Mouse (Mus musculus): ENCODE measurements around the gene Gbx1. TPM values are rescaled to one million over a fixed set of nuclear protein-coding genes. Genes with fewer than 3 reads are reported as not detected.

The Gbx1 gene
- polyA plus RNA-seq, 1 experiment from 2014 or later = not detected

- no peak overlapping the region for H3K9ac ChIP-seq
- WGBS = 72% methylated on average over 16 of the region's 16 CpGs
- no peak overlapping the region for H3K4me3 ChIP-seq (replicated peaks)
- no peaks in the 10 kb centered on the region for H3K9me3 ChIP-seq (replicated peaks)
- no peak for ATAC-seq (ENCODE audit: insufficient number of reproducible peaks, low FRiP score, low TSS enrichment, low read depth)
- no peaks in the 10 kb centered on the region for H3K27me3 ChIP-seq
- no peaks in the 10 kb centered on the region; the same call in 1 of the 2 replicates for H3K4me1 ChIP-seq
- H3K4me2 ChIP-seq (replicated peaks) = no peak overlapping the region
- peaks cover 87% of the 10 kb centered on the region for H3K36me3 ChIP-seq
- no peak overlapping the region for H3K27ac ChIP-seq (replicated peaks)
Observed at GRCm38 (mm10) chr5:24492546-24493285, 34.3 kb downstream of the Gbx1 start.

- WGBS = 83% methylated on average over 14 of the region's 14 CpGs
- no peak overlapping the region for H3K4me2 ChIP-seq (replicated peaks)
- no peaks in the 10 kb centered on the region for H3K4me1 ChIP-seq
- ATAC-seq (ENCODE audit: insufficient number of reproducible peaks, low FRiP score, low TSS enrichment, low read depth) = no peak
- H3K36me3 ChIP-seq = peaks cover 87% of the 10 kb centered on the region
- no peak overlapping the region for H3K4me3 ChIP-seq (replicated peaks)
- no peaks in the 10 kb centered on the region for H3K9me3 ChIP-seq (replicated peaks)
- H3K9ac ChIP-seq = no peak overlapping the region
- no peaks in the 10 kb centered on the region for H3K27me3 ChIP-seq
- H3K27ac ChIP-seq (replicated peaks) = no peak overlapping the region
Observed at GRCm38 (mm10) chr5:24490413-24490920, 36.5 kb downstream of the Gbx1 start.

GRCm38 (mm10) chr5:24486738-24487137 lies 40.3 kb downstream of the Gbx1 start:
- peaks cover 79% of the 10 kb centered on the region for H3K36me3 ChIP-seq
- 82% methylated on average over 5 of the region's 5 CpGs for WGBS
- ATAC-seq (ENCODE audit: insufficient number of reproducible peaks, low FRiP score, low TSS enrichment, low read depth) = no peak
- H3K27ac ChIP-seq (replicated peaks) = no peak overlapping the region
- no peak overlapping the region for H3K4me2 ChIP-seq (replicated peaks)
- H3K9me3 ChIP-seq (replicated peaks) = no peaks in the 10 kb centered on the region
- H3K27me3 ChIP-seq = no peaks in the 10 kb centered on the region
- H3K9ac ChIP-seq = no peak overlapping the region
- peaks cover 10% of the 10 kb centered on the region; the same call in 1 of the 2 replicates for H3K4me1 ChIP-seq
- H3K4me3 ChIP-seq (replicated peaks) = no peak overlapping the region

- Histone ChIP-seq H3K4me3 (replicated peaks) (no peak overlapping the region), H3K27ac (replicated peaks) (no peak overlapping the region), H3K9me3 (replicated peaks) (no peaks in the 10 kb centered on the region), H3K4me1 (peaks cover 10% of the 10 kb centered on the region; the same call in 1 of the 2 replicates), H3K4me2 (replicated peaks) (no peak overlapping the region), H3K36me3 (peaks cover 78% of the 10 kb centered on the region), H3K27me3 (no peaks in the 10 kb centered on the region), H3K9ac (no peak overlapping the region)
- no peak for ATAC-seq (ENCODE audit: insufficient number of reproducible peaks, low FRiP score, low TSS enrichment, low read depth)
- under 1% methylated on average over 8 of the region's 8 CpGs for WGBS
Observed at GRCm38 (mm10) chr5:24486097-24486496, 40.9 kb downstream of the Gbx1 start.

GRCm38 (mm10) chr5:24484963-24485362 lies 42.0 kb downstream of the Gbx1 start:
- H3K27ac ChIP-seq (replicated peaks) = no peak overlapping the region
- H3K36me3 ChIP-seq = peaks cover 78% of the 10 kb centered on the region
- no peaks in the 10 kb centered on the region for H3K9me3 ChIP-seq (replicated peaks)
- no peak overlapping the region for H3K4me2 ChIP-seq (replicated peaks)
- no peak overlapping the region for H3K4me3 ChIP-seq (replicated peaks)
- ATAC-seq (ENCODE audit: insufficient number of reproducible peaks, low FRiP score, low TSS enrichment, low read depth) = no peak
- no peaks in the 10 kb centered on the region for H3K27me3 ChIP-seq
- WGBS = 44% methylated on average over 22 of the region's 22 CpGs
- H3K4me1 ChIP-seq = peaks cover 10% of the 10 kb centered on the region; the same call in 1 of the 2 replicates
- no peak overlapping the region for H3K9ac ChIP-seq

GRCm38 (mm10) chr5:24483326-24483725 lies 43.7 kb downstream of the Gbx1 start:
- H3K36me3 ChIP-seq = peaks cover 80% of the 10 kb centered on the region
- H3K4me1 ChIP-seq = peaks cover 10% of the 10 kb centered on the region; the same call in 1 of the 2 replicates
- WGBS = 34% methylated on average over 11 of the region's 11 CpGs
- H3K4me2 ChIP-seq (replicated peaks) = no peak overlapping the region
- ATAC-seq (ENCODE audit: insufficient number of reproducible peaks, low FRiP score, low TSS enrichment, low read depth) = no peak
- no peaks in the 10 kb centered on the region for H3K27me3 ChIP-seq
- no peak overlapping the region for H3K27ac ChIP-seq (replicated peaks)
- H3K9me3 ChIP-seq (replicated peaks) = no peaks in the 10 kb centered on the region
- no peak overlapping the region for H3K4me3 ChIP-seq (replicated peaks)
- no peak overlapping the region for H3K9ac ChIP-seq

GRCm38 (mm10) chr5:24482247-24483079 lies 44.5 kb downstream of the Gbx1 start:
- no peaks in the 10 kb centered on the region for H3K27me3 ChIP-seq
- H3K9me3 ChIP-seq (replicated peaks) = no peaks in the 10 kb centered on the region
- no peak overlapping the region for H3K27ac ChIP-seq (replicated peaks)
- ATAC-seq (ENCODE audit: insufficient number of reproducible peaks, low FRiP score, low TSS enrichment, low read depth) = no peak
- H3K36me3 ChIP-seq = peaks cover 80% of the 10 kb centered on the region
- H3K4me3 ChIP-seq (replicated peaks) = no peak overlapping the region
- peaks cover 10% of the 10 kb centered on the region; the same call in 1 of the 2 replicates for H3K4me1 ChIP-seq
- no peak overlapping the region for H3K9ac ChIP-seq
- WGBS = 55% methylated on average over 41 of the region's 41 CpGs
- no peak overlapping the region for H3K4me2 ChIP-seq (replicated peaks)

- peak; percentile 6; the same call in 1 of the 2 replicates for ATAC-seq (ENCODE audit: insufficient number of reproducible peaks, low FRiP score, low TSS enrichment, low read depth)
- H3K36me3 ChIP-seq = peaks cover 79% of the 10 kb centered on the region
- no peaks in the 10 kb centered on the region for H3K27me3 ChIP-seq
- WGBS = 4% methylated on average over 3 of the region's 4 CpGs
- H3K27ac ChIP-seq (replicated peaks) = no peak overlapping the region
- no peaks in the 10 kb centered on the region for H3K9me3 ChIP-seq (replicated peaks)
- H3K4me2 ChIP-seq (replicated peaks) = no peak overlapping the region
- H3K4me1 ChIP-seq = peaks cover 13% of the 10 kb centered on the region; the same call in 1 of the 2 replicates
- H3K4me3 ChIP-seq (replicated peaks) = no peak overlapping the region
- H3K9ac ChIP-seq = no peak overlapping the region
Observed at GRCm38 (mm10) chr5:24481647-24482046, 45.4 kb downstream of the Gbx1 start.

GRCm38 (mm10) chr5:24477909-24478308 lies 49.1 kb downstream of the Gbx1 start:
- peaks cover 61% of the 10 kb centered on the region for H3K36me3 ChIP-seq
- ATAC-seq (ENCODE audit: insufficient number of reproducible peaks, low FRiP score, low TSS enrichment, low read depth) = no peak
- WGBS = 85% methylated on average over 9 of the region's 9 CpGs
- H3K4me3 ChIP-seq (replicated peaks) = no peak overlapping the region
- H3K9ac ChIP-seq = no peak overlapping the region
- H3K27ac ChIP-seq (replicated peaks) = no peak overlapping the region
- H3K4me2 ChIP-seq (replicated peaks) = no peak overlapping the region
- H3K9me3 ChIP-seq (replicated peaks) = no peaks in the 10 kb centered on the region
- H3K4me1 ChIP-seq = peaks cover 47% of the 10 kb centered on the region
- peaks cover 13% of the 10 kb centered on the region for H3K27me3 ChIP-seq

- H3K27me3 ChIP-seq = peaks cover 13% of the 10 kb centered on the region
- WGBS = 57% methylated on average over 6 of the region's 6 CpGs
- no peaks in the 10 kb centered on the region for H3K9me3 ChIP-seq (replicated peaks)
- H3K36me3 ChIP-seq = peaks cover 43% of the 10 kb centered on the region
- peaks cover 55% of the 10 kb centered on the region for H3K4me1 ChIP-seq
- H3K27ac ChIP-seq (replicated peaks) = no peak overlapping the region
- peak; percentile 30; the same call in 1 of the 2 replicates for ATAC-seq (ENCODE audit: insufficient number of reproducible peaks, low FRiP score, low TSS enrichment, low read depth)
- H3K9ac ChIP-seq = no peak overlapping the region
- H3K4me3 ChIP-seq (replicated peaks) = peak overlapping the region; percentile 51
- H3K4me2 ChIP-seq (replicated peaks) = peak overlapping the region; percentile 71
Observed at GRCm38 (mm10) chr5:24475476-24476241, 51.3 kb downstream of the Gbx1 start.
